Mouse (Mus musculus) thymus, postnatal 0 days (tissue): ENCODE data around the gene Ecpas. TPM values are rescaled to one million over a fixed set of nuclear protein-coding genes. Genes with fewer than 3 reads are reported as not detected.
A peak's percentile ranks its signal among the peaks of the same experiment; 100 is the strongest.

Source experiments
- DNase-seq: peaks from one replicate; pipeline ENCODE4 v3.0.0-alpha.2; 2015; ENCODE audit warnings: low spot score
- polyA plus RNA-seq: library from polyadenylated mRNA; unstranded; fragments of >200 nt; fragmentation: Nextera tagmentation; extraction: Ambion mirVana; gene quantifications from 2 replicates; pipeline ENCODE4 v1.2.1, GENCODE M21; 2015

Gene Ecpas
- polyA plus RNA-seq, 1 experiment from 2014 or later: 28.1 TPM

DNA sequence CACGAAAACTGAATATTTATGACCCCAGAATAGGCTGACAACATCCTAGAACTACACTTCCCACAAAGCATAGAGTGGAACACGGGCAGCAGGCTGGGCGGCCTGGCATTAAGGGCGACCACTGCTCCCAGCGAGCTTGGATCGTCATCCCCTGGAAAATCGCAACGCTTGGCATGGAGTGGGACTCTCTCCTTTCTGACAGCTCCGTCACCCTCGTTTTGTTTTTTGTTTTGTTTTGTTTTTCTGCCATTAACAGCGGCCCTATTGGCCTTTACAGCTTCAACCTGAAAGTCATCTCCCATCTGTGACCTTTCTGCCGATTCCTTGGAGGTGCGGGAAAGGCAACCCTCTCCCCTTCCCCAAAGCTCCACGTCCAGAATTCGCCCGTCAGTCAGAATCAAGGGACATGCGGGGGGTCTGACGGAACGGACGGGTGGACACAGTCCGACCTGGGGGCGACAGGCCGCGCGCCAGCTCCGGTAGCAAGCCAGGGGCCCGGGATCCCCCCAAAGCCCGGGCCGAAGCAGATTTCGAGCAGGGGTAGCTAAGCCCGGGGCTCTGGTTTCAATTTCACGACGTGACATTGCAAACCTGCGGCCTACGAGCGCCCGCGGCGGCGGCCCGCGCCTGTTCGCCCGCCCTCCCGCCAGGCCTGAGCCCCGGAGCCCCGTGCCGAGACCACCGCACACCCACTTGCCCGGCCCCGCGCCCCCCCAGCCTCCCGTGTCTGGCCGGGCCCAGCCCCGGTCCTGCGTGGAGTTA lies 1.3 kb downstream of the Ecpas start:
- peak; percentile 56 for DNase-seq

DNA sequence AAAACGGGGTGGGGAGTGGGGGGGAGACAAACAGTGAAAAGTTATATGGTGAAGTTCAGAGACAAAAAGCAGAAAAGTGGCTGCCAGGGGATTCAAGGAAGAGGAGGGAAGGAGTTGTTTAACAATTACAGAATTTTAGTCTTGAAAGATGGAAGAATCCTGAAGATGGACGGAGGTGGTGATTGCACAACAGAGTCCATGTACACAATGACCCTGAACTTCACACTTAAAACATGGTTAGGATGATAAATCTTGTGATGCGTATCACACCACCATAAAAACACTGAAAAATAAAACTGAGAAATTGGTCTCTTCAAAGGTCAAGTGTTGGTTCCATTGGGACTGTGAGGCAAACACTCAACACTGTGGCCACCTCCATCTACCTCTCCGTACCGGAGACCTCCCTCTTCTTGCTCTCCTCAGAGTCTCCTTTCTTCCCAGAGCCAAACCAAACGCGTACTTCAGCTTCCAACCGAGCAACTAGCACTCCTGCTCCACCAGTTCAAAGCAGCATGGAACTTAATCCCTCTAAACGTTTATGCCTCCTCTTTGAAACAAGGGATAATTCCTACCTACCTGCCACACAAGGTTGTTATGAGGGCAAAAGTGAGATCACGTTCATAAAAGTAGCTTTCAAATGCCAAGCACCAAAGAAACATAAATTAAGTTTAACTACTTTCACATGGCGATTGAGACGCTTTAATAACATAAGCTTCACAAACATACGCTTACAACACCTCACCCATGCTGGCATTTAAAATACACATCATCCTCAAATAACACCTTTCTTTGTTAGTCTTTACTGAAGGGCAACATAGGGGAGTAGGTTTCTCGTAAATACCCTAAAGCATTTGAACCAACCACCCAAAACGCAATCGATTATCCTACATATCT lies 2.1 kb downstream of the Ecpas start:
- DNase-seq: no peak

DNA sequence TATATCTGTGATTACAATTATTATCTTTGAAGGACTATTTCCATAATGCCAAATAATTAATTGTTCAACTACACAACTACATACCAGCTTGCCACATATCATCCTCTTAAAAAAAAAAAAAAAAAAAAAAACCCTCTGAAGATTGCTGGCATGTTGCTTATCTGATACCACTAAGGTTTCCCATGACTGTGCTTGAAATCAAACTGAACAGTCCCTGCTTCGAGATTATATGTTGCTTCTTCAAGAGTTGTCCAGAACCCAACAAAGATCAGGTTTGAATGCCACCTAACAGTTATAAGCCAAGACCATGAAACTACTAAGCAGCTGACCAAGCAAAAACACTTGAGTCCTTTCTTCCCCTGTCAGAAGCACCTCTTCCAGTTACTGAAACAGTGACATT lies 5.1 kb downstream of the Ecpas start:
- DNase-seq: no peak

DNA sequence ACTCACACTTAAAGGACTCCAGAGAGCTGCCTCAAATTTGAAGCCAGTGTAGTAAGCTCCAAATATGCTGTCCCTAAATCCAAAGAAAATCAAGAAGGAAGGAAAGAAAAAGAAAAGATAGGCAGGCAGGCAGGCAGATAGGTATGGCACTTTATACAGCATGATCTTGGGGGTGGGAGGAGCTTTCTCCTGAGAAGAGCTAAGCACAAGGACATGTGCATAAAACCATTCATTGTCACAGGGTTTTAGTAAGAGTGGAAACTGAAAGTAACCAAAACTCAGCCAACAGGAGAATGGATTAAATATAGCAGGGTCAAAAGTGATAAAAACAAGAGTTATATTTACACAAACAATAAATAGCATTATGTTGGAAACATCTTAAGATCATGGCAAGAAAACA lies 14.2 kb downstream of the Ecpas start:
- DNase-seq: no peak

DNA sequence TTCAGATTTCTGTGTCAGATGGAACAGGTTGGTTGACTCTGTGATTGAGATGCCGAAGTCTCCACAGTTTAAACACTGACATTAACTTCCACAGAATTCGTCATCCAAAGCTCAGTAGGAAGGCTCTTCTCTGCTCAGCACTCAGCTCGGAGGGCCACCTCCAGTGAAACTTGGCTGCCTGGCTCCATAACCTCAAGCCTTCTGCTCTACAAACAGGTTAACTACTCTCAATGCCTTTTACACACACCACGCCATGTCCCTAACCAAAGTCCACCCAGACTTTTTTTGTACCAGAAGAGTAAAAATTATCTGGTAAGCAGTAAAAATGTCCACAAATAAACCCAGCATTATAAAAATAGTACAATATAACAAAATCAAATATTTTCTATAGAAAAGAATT lies 15.1 kb downstream of the Ecpas start:
- DNase-seq: no peak

DNA sequence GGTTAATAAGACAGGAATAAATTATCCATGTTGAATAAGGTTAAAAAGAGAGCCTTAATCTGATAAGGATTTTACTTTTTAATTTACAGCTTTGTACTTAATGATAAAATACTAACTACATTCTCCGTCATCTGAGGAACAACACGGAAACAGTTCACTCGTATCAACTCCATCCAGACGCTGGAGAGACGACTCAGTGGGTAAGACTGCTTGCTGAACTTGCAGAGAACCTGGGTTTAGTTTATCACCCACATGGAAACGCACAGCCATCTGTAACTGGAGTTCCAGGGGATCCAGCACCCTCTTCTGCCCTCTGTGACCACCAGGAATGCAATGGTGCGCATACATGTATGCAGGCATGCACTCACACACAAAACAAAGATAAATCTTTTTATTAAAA lies 18.1 kb downstream of the Ecpas start:
- no peak for DNase-seq

DNA sequence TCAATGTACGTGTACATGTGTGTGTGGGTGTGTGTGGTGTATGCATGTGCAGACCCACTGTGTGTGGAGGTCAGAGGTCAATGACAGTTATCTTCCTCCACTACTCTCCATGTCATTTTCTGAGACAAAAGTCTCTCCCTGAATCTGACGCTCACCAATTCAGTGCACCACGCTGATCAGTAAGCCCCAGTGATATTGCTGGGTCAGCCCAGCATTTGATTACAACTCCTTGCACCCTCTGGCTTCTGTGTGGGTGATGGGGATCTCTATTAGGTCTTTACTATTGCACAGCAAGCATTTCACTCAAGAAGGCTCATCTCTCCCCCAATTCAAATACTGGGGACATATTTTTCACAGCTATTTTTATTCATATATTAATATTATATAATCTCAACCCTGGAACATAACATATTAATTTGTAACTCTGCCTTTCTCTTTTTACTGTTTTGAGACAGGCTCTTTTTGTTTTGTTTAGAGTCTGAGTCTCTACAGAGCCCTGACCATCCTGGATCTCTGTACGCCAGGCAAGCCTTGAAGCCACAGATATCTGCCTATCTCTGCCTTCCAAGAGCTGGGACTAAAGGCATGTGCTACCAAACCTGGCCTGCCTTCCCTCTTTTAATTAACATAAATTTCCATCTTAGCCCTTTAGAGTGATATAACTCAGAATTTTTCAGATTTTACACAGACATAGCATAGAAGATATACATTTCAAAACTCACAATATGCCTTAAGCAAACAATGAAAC lies 22.3 kb downstream of the Ecpas start:
- DNase-seq: no peak

DNA sequence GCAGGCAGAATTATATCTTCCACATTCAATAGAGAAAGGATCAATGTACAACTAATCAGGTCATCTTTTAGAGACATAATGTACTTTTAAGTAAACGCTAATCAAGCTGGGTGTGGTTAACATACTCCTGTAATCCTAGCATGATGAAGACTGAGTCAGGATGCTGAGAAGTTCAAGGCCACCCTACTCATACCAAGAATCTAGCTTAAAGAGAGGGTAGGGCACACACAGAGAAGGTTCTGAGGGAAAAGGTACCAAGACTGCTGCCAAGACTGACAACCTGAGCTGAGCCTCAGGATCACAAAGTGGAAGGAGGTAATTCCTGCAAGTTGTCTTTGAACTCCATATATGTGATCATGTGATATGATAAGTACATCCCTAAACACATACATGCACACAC lies 24.0 kb downstream of the Ecpas start:
- no peak for DNase-seq

DNA sequence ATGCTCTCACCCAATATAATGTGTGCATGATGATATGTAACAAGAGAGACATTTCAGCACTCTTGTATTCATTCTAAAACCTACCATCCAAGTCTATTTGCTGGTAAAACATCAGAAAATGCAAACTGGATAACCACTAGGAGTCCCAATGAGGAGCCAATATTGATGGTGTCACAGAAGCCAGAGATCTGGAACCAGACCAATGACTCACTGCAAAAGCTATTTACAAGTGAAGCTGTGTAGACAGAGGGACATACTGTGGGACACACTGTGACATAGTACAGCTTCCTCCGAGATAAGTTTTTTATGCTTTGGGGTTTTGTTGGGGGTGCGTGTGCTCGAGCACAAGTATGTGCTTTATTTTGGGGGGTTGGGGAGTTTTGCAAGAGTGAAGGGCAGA lies 24.9 kb downstream of the Ecpas start:
- DNase-seq: no peak

DNA sequence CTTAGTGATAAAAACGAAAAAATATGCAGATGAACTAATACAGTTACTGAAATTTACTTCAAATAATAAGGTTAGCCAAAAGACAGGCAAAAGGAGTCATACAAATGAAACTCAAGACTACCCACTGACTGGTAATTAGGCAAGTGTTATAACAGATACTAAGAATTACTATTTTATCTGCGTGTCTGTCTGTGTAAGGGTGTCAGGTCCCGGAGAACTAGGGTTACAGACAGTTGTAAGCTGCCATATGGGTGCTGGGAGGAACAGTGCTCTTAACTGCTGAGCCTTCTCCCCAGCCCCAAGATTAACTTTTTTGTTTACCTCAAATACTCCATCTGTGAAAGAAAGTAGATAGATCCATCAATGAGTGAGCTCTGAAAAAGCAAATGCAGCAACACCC lies 25.8 kb downstream of the Ecpas start:
- DNase-seq: no peak

DNA sequence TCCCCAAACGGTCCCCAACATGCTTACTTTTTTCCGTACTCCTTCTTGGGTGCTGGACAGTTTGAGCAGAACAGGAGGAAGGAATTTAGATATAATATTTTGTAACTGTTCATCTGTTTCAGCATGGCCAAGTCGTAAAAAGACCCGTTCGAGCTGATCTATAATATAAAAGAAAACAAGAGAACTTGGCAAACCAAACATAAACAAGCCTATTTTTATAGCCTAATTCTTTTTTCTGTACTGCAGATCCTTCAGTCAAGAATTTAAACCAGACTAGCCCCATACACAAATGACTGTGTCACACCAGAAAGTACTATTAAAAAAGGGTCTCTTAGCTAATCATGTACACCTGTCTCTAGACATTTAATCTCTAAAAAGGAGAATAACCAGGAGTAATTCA lies 27.2 kb downstream of the Ecpas start:
- no peak for DNase-seq

DNA sequence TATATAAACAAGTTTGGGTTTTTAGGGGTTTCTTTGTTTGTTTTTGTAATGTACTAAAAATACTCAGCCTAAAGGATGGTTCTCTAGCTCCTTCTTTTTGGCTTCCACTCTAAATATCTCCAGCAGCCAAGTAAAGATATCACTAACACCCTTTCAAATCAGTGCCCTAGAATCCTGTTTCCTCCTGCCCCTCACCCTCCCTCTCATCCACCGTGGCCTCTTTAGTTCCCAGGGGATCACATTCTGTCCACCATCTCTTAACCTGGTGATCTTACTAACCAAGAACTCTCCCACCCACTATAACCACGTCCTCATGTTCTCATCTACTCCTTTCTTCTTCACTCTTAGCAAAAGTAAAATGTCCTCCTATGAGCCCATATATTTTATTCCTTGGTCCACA lies 28.7 kb downstream of the Ecpas start:
- DNase-seq: no peak

DNA sequence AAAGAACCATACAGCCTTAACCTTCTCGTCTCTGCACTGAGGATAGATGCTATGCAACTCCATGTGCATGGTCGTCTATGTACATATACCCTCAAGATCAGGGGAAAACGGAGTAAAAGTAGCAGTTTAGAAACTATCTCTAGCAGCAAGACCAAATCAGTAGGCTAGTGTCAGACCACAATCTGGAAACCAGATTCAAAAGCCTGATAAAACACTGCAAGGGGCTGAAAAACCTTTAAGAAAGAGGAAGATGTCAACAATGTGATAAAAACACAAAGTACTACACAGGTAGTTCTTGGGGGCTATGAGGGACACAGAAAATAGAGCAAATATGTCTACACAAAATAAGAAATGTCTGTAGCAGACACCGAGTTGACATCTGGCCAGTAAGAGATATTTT lies 38.2 kb downstream of the Ecpas start:
- no peak for DNase-seq

DNA sequence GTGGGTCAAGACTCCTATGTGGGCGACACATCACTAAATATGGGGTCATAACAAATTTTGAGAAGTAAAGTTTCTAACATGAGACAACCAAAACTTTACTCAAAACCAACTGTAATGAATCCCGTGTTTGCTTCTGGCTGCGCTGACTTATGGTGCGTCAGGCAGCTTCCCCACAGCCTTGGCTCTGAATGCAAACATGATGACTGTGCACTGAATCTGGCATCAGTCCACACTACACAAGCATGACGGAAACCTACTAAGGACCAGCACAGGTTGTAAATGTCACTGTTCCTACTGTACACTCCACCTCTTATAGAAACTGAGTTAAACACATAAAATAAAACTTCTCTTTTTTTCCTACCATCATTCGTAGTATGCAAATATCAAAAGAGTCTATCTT lies 45.3 kb downstream of the Ecpas start:
- DNase-seq: no peak

DNA sequence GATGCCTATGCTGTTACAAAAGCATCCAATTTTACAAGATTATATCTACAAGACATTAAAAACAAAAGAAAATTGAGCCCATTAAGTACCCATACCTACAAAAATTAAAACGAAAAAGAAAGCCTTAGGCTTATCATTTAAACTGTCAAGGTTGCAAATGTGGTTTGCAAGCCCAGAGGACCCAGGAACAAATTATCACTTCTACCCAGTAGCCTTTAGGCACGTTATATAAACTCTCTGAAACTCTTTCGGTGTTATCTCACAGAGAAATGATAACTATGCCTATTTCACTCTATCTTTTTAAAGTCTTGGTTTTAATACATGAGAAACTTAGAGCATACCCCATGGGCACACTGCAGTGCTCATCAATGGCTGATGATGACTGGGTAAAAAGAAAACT lies 79.6 kb downstream of the Ecpas start:
- no peak for DNase-seq

DNA sequence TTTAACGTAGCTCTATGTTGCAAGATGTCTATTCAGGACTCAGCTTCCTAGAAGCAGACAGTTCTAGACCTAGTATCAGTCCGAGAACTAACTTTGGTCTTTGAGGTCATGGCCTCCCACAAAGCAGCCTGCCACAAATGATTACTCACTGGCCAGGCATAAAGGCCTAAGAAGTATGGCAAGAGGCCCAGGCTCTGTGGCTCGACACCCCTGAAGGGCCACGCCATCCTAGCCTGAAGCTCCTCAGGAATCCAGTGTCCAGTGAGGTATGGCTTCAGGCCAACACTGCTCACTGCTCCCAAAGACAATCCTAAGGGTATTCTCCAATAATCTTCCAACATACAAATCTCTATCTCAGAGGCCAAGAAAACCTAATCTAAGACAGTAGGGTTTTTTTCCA lies 86.6 kb downstream of the Ecpas start:
- DNase-seq: no peak

DNA sequence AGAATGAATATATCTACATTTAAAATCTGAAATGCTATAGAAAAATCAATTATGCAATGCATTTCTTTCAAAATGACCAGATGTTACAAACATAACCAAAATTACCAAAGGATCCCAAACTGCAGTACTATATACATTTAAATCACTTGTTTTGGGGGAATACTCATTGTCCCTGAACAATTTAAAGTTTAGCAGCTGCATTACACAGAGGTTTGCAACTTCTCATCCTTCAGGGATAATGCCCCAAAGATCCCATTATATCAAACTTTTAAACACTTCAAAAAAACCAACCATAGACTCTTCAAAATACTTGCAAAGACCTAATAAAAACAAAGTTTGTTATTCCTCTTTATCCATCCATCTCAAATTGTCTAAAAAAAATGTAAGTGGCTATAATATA lies 124.9 kb downstream of the Ecpas start, which contains the start of gene Olfr267:
Olfr267 (minus strand) TSS at position 101 of the 400 bp plus-strand sequence.
- no peak for DNase-seq

DNA sequence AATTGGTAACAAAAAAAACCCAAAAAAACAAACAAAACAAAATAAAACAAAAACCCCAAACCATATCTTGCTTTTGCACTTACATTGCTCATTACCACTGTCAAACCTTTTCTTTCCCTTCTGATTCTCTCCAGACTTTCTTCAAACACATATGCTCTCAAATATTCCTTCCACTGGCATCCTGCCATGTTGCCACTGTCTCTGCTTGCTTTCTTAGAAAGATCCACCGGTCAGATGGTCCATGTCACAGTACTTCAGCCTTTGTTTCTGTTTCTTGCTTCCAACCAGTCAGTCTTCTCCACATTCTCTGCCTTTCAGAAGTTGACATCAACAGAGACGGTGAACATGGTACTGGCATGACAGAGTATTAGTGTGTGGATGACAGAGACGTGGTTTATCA lies 125.9 kb downstream of the Ecpas start:
- DNase-seq: no peak

DNA sequence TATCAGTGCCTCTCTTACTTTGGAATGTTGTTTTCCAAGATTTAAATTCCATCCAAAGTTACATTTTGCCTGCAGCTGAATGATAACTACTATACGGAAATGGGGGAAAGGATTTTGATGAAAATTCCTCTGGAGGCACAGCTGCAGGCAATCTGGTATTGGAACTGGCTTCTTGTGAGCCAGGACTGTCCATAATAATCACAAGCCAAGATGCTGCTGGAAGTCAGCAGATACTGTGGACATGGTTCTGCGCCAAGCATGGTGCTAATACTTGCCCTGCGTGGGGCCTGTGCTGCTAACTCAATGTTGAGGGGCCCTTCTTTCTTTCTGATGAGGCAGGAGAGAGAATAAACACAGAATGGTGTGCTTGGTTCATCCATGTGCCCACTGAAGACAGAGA lies 149.1 kb downstream of the Ecpas start:
- DNase-seq: no peak

DNA sequence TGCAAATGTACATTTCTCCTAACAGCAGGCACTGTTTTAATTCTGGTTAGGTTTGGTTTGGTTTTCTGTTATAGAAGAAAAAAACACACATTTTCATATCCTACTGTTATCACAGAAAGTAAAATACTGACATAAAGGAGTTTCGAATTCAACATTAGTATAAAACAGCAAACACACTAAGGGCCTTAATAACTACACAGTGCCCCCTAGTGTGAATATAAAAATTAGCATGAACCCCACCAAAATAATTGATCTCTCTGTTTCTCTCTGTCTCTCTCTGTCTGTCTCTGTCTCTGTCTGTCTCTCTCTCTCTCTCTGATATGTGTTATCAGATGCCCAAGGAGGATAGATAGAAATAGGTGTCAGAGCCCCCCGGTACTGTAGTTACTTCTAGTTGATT lies 163.0 kb downstream of the Ecpas start:
- DNase-seq: peak; percentile 4

DNA sequence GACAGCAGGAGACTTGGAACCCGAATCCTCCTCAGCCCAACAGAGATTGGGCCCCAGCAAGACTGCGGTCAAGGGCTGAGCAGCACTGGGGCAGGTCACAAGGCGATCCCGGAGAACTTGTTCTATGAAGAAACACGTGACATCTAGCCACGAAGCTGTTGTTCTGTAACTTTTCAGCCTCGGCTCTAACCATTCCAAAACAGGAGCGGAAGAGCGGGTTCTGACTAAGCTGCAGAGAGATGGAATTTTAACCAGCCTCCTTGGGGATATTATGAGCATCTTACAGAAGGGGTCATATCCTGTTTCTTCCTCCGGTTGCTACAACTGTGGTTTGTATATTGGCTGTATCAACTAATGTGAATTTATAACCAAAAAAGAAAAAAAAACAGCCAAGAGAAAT lies 163.4 kb downstream of the Ecpas start:
- no peak for DNase-seq
